Mouse (Mus musculus) forelimb bud, embryonic 11.5 days (tissue): ENCODE measurements around the gene Rab11fip3.
"Not testable (repeated sequence)": the region's sequence is repeated elsewhere in the genome, so short reads cannot be mapped to it uniquely, and the experiment has no call there.

Source experiments
- DNase-seq: peaks from one replicate; pipeline ENCODE4 v3.0.0-alpha.2; 2012; ENCODE audit warnings: low read depth, low spot score

The Rab11fip3 gene

DNA sequence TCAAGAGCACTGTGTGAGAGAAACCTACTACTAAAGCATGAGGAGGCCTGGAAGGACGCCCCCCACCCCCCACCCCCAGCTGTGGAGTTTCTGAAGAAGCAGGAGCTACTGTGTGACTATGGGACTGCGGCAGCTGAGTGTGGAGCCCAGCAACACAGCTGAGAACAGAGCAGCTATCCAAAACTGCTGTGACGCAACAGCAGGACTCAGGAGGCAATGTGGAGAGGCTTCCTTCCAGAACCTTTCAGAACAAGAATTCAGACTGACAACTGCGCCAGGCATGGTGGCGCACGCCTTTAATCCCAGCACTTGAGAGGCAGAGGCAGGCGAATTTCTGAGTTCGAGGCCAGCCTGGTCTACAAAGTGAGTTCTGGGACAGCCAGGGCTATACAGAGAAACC, 28.6 kb downstream of the Rab11fip3 start:
- not testable (repeated sequence) for DNase-seq

DNA sequence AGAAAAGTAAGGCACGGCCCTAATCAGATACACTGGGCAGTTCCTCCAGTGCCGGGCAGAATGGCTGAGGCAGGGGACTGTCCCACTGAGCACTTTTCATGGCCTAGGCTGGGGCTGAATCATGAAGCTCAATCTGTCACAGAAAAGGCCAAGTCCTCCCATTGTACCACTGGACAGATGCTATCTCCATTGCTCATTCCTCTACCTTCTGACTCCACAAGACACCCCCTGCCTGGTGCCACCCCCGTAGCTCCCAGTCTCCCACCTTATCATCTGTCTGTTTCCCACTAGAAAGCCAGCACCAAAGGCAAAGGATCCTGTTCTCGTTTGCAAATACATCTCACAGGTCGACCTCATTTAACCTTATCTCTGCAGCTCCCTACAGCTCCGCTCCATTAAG, 37.3 kb downstream of the Rab11fip3 start:
- DNase-seq, result no peak

DNA sequence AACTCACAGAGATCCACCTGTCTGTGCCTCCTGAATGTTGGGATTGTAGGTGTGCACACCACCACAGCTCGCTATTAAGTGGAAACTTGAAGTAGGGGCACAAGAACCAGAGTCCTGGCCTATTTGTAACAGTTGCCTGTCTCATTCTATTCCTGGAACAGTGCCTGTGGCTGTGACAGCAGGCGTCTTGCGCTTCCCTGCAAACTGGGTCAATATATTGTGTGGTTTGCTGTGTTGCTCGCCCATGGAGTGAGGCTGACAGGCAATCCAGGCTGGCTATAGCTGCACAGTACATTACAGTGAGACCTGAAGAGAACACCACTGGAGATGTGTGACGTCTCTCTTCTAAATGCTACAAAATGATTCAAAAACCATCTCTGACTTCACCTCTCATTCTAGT, 37.8 kb downstream of the Rab11fip3 start:
- DNase-seq, result no peak

DNA sequence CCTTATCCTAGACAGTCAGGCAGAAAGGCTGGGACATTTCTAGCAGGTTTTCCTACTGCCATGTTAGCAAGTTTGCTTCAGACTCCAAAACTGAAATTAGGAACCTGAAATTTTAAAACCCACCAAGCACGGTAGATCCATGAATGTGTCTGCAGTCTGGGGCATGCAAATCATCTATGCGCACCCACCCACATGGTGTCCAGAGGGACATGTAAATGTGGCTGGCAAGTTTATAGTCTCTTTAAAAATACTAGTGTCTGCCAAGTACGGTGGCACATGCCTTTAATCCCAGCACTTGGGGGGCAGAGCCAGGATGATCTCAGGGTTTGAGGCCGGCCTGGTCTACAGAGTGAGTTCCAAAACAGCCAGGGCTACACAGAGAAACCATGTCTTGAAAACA, 41.1 kb downstream of the Rab11fip3 start:
- DNase-seq, result no peak

DNA sequence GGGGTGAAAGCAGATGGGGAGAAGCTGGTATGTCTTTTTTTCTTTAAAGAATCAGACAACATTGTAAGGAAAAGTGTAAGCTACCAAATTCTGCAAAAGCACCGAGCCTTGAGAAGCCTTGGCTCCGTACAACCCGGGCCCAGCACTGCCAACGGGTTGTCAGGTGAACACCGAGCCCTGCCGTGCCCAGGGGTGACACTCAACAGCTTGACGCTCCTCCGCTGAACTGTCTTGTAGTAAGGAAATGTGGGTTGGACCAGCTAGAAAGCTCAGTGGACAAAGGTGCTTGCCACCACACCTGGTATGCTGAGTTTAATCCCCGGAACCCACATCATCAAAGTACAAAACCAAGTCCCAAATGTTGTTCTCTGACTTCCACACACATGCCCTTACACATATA, 44.7 kb downstream of the Rab11fip3 start:
- no peak for DNase-seq

DNA sequence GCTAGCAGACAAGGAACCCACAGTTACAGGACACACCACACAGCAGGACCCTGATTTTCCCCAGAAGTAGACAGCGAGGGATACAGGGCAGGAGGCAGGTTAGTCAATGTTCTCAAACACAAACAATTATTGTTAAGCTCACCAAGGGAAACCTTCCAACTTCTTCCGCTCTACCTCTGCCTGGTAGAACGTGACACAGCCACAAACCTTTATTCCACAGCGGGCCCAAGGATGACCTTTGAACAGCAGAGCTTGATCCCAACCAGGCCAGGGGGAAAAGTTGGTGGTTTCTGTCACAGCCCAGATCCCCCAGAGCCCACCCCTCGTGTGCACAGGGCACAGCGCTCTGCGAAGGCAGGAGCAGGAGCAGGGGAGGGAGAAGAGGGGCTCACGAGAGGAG, 45.4 kb downstream of the Rab11fip3 start:
- no peak for DNase-seq

DNA sequence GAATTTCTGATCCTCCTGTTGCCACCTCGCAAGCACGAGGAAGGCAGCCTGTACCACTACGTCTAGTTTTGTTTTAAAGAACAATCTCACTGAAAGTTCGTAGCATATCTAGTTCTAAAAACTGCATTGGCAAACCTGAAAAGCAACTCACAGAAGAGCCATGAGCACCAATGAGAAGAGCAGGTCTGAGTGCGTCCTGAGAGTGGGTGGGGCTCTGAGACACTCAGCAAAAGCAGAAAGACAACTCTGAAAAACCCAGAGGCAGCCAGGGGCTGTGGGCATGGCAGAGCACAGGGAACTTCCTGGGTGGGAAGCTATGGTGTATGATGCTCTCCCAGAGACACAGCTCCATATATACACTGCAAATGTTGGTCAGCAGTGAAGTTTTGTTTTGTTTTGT, 46.2 kb downstream of the Rab11fip3 start:
- no peak for DNase-seq

DNA sequence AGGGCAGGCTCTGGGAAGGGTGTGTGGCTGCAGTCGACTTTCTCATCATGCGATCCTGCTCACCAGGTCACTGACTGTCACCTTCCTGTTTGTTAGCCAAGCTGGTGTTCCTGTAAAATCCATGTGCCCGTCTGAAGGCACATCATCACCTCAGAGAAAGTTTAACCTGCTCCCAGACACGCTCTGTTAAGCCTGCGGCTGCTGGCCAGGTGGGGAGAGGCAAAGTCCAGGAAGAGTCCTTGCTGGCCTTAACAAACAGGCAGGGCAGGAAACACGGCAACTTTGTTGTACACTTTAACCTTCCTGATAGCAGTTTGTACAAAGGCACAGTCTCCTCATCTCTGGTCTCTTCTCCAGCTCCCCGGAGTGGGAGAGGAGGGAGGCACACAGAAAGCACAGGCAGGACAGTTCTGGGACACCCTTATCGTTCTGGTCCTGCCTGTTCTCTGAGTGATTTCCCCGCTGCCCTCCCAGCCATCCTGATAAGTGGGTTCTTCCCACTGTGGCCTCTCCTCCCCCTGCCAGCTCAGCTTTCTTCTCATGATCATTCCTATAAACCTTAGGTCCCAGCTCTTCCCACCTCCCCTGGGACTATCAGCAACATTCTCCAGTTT, 47.5 kb downstream of the Rab11fip3 start:
- DNase-seq, result no peak

DNA sequence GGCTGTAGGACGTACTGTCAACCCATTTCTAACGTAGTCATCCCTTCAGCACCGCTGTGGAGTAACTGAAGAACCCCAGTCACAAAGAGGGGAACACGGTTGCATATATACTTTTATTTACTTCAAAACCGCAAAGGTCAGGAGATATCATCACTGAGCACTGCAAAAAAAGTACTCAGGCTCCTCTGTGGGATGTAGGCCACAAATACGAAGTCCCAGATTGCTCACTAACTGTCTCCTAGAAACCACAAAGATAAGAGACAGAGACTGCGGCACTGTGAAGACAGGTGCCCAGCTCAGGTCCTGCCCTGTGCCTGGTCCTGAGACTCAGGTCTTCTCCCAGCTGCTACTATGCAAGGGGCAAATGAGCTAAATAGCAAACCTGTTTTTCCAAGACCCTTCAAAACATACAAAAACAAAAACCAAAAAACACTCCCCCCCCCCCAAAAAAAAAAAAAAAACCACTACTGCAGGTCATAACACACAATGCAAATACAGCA, 48.5 kb downstream of the Rab11fip3 start:
- DNase-seq, result no peak

DNA sequence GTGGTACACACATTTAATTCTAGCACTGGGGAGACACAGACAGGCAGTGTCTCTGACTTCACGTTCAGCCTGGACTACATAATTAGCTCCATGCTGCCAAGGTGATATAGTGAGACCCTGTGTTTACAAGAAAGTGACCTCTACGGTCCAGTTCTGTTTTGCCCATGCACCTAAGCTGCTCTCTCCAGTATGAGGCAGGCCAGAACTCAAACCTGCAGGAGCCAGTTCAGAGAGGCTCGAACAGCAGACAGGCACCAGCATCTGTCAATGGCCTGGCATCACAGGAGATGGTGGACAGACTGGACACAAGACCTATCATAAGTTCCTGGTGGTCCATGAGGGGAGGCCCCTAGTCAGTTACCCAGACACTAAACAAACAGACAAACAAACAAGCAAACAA, 51.0 kb downstream of the Rab11fip3 start:
- DNase-seq, result no peak

DNA sequence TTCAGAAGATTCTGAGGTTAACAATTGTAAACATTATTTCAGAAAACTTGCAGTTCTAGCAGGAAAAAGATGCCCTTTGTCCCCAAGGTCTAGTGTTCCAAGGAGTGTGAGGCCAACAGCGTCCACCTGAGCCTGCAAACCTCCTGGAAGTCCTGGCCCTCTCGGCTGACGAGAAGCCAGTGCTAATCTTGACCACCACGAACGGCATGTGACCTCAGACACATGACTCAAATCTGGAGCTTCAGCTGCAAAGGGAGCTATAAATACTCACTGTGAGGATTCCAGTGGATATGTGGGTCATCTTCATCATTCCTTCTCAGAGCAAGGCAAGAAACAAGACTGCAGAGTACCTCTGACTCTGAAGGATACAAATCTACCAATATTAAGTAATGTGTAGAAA, 51.4 kb downstream of the Rab11fip3 start:
- DNase-seq, result no peak

DNA sequence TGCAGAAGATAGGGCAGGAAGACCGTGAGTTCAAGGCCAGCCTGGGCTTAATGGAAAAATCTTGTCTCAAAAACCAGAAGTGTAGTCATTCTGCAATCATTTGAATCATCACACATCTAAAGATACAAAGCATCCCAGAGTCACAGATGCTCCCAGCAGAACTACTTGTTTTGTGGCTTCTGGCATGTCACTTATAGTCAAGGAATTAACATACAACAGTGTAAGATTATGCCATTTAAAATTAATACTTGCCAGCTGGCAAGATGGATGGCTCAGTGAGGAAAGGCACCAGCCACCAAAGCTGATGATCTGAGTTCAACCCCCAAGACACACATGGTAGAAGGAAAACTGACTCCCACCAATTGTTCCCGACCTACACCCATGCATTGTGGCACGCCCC, 52.3 kb downstream of the Rab11fip3 start:
- DNase-seq, result no peak

DNA sequence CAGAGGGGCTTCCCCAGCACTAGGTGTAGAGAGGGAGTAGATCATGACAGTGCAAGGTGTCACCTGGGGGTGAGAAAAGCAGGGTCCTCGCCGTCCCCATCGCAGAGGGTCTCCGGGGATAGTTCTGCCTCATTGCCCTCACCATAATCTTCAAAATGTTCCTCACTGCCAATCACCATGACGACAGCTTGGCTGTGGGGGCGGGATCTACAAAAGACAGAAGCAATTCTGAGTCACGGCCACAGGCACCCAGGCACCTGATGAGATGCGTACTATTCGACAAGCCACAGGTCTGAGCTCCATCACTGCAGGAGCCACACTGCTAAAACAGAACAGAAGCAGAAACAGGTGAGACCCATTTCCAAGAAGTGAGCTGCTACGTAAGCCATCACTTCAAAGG, 55.6 kb downstream of the Rab11fip3 start:
- DNase-seq, result no peak

DNA sequence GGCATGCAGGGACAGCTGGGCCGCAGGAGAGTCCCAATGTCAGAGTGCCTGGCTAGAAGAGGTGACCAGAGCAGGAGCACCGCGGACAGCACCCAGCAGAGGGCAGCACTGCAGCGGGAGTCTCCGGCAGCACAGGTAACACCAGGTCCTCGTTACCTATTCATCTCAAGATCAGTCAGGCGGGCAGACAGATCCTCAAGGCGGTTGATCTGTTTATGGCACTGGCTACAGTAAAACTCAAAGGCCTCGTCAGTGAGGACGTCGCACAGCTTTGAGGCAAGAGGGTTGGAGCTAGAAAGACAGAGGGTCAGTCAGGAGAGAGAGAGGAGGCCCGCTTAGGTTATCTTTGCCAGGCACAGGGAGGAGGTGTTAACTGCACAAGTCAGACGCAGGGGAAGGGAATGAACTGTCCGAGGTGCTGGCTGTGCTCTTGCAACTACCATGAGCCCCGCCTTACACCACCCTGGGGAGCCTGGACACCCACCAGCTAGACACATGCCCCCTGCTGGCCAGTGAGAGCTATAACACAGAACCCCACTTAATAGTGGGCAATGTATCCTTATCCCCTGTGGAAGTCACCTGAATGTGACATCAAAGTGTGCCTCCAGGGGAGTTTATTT, 57.4 kb downstream of the Rab11fip3 start:
- peak; percentile 73 for DNase-seq

DNA sequence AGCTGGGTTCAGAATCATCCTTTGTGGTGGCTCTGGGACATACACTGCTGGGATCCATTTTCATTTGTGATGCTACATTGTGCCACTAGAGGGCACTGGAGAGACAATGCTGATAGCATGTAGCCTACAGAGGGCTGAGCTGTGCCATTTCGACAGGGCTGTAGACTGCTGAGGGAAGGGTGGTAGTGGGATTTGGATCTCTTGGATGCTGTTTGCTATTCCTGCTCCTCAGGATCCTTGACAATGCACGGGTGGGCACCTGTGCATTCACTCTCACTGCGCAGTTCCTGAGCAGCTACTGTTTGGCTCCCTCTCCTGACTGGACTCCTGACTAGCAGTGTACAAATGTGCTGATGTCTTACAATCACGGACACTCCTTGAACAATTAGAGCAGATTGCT, 59.8 kb downstream of the Rab11fip3 start:
- peak; percentile 86 for DNase-seq

DNA sequence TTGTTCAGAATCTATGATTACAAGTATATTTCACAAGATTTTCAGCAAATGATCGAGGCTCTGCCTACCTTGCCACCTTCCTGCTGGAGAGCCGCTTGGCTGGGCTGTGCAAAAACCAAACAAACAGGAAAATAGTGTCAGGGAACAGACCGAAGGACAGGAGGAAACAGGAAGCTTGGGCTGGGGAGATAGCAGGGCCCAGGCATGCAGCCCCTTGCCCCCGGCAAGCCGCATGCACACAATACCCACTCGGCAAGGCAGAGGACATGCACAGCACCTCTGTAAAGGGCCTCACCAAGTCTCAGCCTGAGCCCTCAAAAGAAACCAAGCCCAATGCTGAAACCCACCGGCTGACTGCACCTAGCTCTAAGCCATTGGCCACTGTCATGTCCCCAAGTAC, 60.6 kb downstream of the Rab11fip3 start:
- no peak for DNase-seq

DNA sequence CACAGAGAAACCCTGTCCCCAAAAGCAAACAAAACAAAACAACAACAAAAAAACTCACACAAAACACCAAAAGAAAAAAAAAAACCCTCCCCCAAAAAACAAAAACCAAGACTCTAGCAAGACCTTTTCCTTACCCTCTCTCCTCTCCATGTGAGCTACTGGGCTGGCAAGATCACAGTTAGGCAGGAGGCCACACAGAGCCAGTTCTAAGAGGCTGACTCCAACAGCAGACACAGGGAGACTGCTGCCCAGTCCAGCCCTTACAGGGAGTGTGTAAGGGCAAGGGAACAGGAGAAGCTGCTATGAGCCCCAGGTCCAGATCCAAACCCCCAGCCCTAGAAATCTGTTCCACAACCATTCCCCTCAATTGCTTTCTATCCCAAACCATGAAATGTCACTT, 61.0 kb downstream of the Rab11fip3 start:
- no peak for DNase-seq

DNA sequence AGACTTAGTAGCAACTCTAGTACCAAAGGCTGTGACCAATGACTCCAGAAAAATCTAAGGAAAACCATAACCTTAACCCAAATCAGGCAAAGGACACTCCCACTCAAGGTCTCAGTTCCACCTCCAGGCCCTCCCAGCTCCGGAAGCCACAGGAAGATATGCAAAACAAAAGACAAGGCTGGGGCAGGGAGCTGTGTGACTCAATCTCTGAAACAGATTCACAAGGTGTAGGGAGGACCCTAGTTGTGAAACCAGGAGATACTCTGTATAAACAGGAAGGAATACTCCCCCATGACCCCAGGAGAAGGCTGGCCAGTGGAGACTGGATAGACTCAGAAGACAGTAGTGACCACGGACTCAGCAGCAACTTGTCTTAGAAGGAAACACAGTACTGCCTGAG, 61.7 kb downstream of the Rab11fip3 start:
- DNase-seq, result no peak

DNA sequence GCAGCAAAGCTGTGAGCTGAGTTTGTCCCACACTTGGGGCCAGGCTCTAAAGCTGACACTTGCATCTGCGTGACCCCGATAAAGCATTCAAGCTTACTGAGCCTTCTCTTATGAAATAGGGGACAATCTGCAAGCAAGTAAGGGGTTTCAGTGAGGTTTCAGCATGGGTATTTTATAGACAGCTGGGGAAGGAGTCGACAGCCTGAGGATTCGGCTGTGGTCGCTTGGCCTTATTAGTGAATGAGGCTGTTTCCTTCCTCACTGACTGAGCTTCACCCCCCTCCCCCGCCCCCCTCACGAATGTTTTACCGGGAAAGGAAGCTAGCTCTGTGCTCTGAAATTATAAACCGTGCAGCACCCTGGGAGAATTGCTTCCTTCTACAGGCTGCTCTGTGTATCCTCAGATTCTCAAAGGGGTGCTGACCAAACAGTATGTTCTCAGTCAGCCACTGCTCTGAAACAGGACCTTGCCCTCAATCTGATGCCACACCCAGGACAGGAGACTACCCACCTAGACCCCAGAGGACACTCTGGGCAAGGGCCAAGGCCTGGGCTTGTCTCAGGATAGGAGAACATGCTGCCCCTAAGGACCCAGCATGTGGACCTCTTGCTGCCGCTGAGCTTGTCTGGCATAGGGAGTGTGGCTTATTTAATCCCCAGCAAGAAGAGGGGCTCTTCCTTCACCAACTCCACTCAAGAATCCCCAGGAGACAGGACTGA, 63.5 kb downstream of the Rab11fip3 start:
- no peak for DNase-seq

DNA sequence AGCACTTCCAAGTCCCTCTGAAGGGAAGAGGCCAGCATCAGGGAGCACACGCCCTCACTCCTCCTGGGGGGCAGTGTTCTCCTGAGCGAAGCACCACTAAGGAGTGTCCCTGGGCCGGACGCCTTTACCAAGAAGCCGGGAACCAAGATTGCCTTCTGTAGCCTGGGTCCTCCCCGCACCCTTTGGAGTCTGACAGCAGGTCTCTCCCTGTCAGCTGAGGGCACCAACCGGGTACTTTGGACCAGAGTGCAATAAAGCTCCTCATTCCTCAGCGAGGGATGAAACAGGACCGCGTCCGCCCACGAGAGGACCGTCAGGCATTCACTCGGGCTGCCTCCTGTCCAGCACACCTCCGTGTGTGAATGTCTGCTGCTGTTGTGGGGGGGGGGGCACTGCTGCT, 64.6 kb downstream of the Rab11fip3 start:
- no peak for DNase-seq

DNA sequence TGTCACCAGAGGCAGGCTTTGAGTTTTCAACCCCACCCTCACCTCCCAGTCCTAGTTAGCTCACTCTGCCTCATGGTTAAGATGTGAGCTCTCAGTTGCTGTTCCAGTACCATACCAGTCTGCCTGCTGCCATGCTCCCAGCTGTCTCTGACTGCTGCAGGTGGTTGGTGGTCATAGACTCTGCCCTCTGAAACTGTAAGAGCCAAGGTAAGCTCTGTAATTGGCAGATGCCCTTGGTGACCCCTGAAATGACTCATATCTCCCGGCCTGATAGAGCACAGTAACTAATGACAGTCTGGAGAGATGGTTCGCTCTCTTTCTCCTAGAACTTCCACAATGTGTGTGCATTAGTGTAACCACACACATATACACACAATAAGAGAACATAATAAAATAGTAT, 65.5 kb downstream of the Rab11fip3 start:
- DNase-seq, result no peak

DNA sequence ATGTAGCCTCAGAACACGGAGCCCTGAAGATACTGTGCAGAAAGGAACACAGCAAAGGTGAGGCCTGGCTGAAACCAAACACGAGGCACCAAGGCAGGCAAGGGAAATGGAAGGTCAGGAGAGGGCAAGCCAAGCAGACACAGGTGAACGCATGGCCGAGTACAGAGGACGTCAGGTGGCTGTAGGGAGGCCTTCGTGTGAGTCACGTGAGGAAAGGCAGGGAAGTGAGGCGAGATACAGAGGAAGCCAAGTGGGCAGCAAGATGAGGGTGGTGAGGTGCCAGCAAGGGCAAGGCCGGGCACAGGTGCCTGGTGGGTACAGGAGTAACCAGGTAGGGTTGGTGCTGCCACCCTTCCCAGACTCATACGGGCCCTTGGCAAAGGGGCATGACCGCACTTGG, 70.9 kb downstream of the Rab11fip3 start:
- DNase-seq, result no peak

DNA sequence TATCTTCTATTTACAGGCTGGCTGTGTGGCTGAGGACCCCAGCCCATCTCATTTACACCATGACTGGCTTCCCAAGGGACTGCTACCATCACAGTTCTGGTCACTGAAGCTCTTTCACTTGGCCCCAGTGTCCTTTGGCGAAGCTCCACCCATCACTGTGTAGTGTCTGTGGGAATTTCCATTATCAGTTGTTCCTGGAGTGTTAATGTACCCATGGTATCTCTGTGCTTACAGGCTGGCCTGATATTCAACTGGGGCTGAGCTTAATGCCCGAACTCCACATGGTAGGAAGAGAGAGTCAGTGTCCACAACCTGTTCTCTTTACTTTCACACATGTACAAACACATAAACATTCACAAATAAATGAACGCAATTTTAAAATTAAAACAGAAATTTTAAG, 75.9 kb downstream of the Rab11fip3 start:
- DNase-seq, result no peak
